Mouse (Mus musculus) ES-E14 (cell line): ENCODE results near the gene Cldn15. TPM values are rescaled to one million over a fixed set of nuclear protein-coding genes. Genes with fewer than 3 reads are reported as not detected.

Experiments
- DNase-seq: peaks from one replicate; pipeline ENCODE4 v3.0.0-alpha.2; 2013; ENCODE audit warnings: low read depth, low spot score
- H3K27ac ChIP-seq: 2 replicates; pipeline ENCODE4 v1.5.1; 2012; ENCODE audit warnings: low read depth, mild to moderate bottlenecking, low read length, moderate library complexity, mixed read lengths; ENCODE audit not compliant: poor library complexity, insufficient read depth, severe bottlenecking
- H3K36me3 ChIP-seq: 2 replicates; pipeline ENCODE4 v1.6.1; 2012; ENCODE audit warnings: mild to moderate bottlenecking, low read length, moderate library complexity, mixed read lengths; ENCODE audit not compliant: control insufficient read depth, poor library complexity, insufficient read depth, severe bottlenecking
- H3K4me1 ChIP-seq, 2 experiments: fragments of 150-350 bp in 1 of 2; sonication (generic) in 1 of 2; 2 replicates each; pipeline ENCODE4 v1.6.1; 2012; ENCODE audit warnings: low read length in 2 of 2, mild to moderate bottlenecking in 1 of 2, mixed read lengths in 1 of 2; ENCODE audit not compliant: control insufficient read depth in 2 of 2, insufficient read depth in 2 of 2, poor library complexity in 1 of 2
- H3K4me3 ChIP-seq, 2 experiments: fragments of 150-350 bp in 1 of 2; sonication (generic) in 1 of 2; 2 replicates each; pipeline ENCODE4 v1.5.1; 2012; ENCODE audit warnings: low read length in 2 of 2, low read depth in 1 of 2, mild to moderate bottlenecking in 1 of 2, mixed read lengths in 1 of 2; ENCODE audit not compliant: insufficient read depth in 1 of 2, poor library complexity in 1 of 2, severe bottlenecking in 1 of 2
- H3K9ac ChIP-seq: 2 replicates; pipeline ENCODE4 v1.6.1; 2012; ENCODE audit warnings: low read depth, mild to moderate bottlenecking, low read length, mixed read lengths; ENCODE audit not compliant: poor library complexity, insufficient read depth, severe bottlenecking
- H3K9me3 ChIP-seq: fragments of 150-350 bp; sonication (generic); 2 replicates; pipeline ENCODE4 v1.6.1; 2012; ENCODE audit warnings: low read depth, mild to moderate bottlenecking, low read length; ENCODE audit not compliant: control insufficient read depth, insufficient read depth
- CHD2 ChIP-seq: IDR thresholded peaks from 2 replicates; pipeline ENCODE4 v1.6.1; 2014; ENCODE audit warnings: mild to moderate bottlenecking, low read depth, low read length, inconsistent platforms
- HCFC1 ChIP-seq: IDR thresholded peaks from 2 replicates; pipeline ENCODE4 v1.6.1; 2012; ENCODE audit warnings: low read length, inconsistent platforms, borderline replicate concordance; ENCODE audit not compliant: insufficient read depth
- MAFK ChIP-seq: IDR thresholded peaks from 2 replicates; pipeline ENCODE4 v1.6.1; 2014; ENCODE audit warnings: mild to moderate bottlenecking, low read depth, low read length, inconsistent platforms; ENCODE audit not compliant: insufficient read depth
- ZC3H11A ChIP-seq: IDR thresholded peaks from 2 replicates; pipeline ENCODE4 v1.6.1; 2012; ENCODE audit warnings: low read depth, mild to moderate bottlenecking, inconsistent platforms, low read length, borderline replicate concordance
- ZNF384 ChIP-seq: IDR thresholded peaks from 2 replicates; pipeline ENCODE4 v1.6.1; 2012; ENCODE audit warnings: low read depth, low read length, inconsistent platforms
- in situ Hi-C, 2 experiments: fragments of 600-800 bp; cut with MboI; formaldehyde crosslinking; loops; one replicate each; pipeline ENCODE4 v1.15.1; 2025; ENCODE audit warnings: low sequenced_read_pairs in 2 of 2, inconsistent platforms in 1 of 2; ENCODE audit not compliant: unreplicated experiment in 2 of 2
- total RNA-seq: library from RNA; depleted of rRNA; stranded (reverse); fragments of 300-350 nt; gene quantifications from 2 replicates; pipeline ENCODE4 v1.2.3, GENCODE M21; 2012

Cldn15 gene
- total RNA-seq, 1 experiment: 0.94 TPM

DNA sequence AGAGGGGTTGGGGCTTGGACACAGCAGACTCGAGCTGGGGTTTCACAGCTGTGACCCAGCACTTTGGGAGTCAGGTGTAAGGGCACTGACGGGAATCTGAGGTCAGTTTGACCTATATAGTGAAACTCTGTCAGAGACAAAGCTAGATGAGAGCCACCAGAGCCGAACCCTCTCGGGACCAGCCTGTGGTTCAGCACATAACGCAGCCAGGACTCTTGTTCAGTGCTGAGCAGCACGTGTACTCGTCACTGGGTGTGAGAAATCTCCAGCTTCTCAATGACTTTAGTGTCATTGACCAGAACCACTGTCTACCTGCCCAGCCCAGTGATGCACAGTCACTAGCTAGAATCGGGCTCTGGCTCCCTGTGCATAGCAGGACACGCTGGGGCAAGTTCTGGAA, 43.6 kb upstream of the Cldn15 start:
- Histone ChIP-seq H3K36me3 (peaks cover 31% of the 10 kb centered on the region), H3K27ac (no peak overlapping the region), H3K9me3 (no peaks in the 10 kb centered on the region), H3K4me3 (no peak overlapping the region), H3K4me1 (peaks cover 1 to 16% of the 10 kb centered on the region in 2 experiments; a peak in 2 of 4 replicates), H3K9ac (peak overlapping the region; percentile 39; the same call in 1 of the 2 replicates)
- TF ChIP-seq HCFC1: no peak
- no peak for TF ChIP-seq ZC3H11A
- DNase-seq: no peak
- in situ Hi-C loops: loop anchor here in 1 of 2 experiments (10.0 kb wide), 1 partner anchor 192 kb away; the partner anchor contains the start of gene Trim56

DNA sequence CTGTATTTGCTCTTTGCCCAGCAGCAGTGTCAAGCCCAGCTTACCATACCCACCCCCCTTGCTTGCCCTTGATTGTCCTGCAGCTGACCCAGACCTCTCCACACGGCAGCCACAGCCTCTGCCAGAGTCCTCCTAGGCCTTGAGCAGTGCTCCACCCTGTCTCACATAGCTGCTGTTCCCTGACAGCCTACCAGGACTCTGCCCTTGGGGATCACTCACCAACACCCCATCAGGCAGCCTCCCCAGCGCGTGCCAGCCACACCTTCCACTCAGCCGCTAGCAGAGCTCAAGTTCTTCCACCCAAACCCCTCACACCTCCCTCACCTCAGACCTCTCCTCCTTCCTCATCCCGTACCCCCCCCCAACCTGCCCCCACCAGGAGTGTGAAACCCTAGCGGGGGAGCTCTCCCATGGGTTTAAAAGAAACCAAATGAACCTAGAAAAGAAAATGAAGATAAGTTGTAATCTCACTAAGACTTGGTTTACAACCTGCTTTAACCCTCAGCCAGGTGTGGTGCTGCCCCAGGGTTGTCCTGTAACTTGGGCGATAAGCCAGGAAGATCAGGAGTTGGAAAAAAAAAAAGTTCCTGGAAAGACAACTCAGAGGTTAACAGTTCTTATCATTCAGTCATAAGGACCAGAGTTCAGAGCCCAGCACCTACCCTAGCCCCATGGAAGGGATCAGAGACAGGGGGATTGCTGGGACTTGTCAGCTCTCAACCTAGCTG, 42.5 kb upstream of the Cldn15 start:
- no peak for TF ChIP-seq HCFC1
- no peaks in the 10 kb centered on the region for H3K9me3 ChIP-seq
- in situ Hi-C loops: loop anchor here in 1 of 2 experiments (10.0 kb wide), 1 partner anchor 191 kb away; the partner anchor contains the start of gene Trim56
- DNase-seq: no peak
- H3K4me3 ChIP-seq: no peak overlapping the region
- no peak overlapping the region for H3K9ac ChIP-seq
- H3K4me1 ChIP-seq: peaks cover 1 to 16% of the 10 kb centered on the region in 2 experiments; a peak in 2 of 4 replicates
- H3K27ac ChIP-seq: no peak overlapping the region
- H3K36me3 ChIP-seq: peaks cover 34% of the 10 kb centered on the region

DNA sequence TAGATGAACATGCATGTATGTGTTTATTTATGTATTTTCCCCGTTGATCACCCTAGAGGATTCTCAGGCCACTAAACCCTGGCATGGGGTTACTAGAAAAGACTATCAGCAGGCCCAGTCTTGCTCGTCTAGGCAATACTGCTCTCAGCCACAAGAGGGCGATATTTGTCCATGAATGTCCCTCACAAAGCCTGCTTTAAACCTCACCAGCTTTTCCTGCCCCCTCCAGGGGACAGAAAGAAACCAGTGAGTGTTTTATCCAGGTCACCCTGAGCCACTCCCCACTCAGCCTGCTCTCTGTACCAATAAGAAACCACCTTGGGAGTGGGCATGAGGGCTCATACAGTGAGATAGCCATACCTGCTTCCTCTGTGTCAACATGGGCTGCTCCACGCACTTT, 37.3 kb upstream of the Cldn15 start:
- no peaks in the 10 kb centered on the region for H3K9me3 ChIP-seq
- no peak overlapping the region for H3K27ac ChIP-seq
- in situ Hi-C loops: loop anchor here in 1 of 2 experiments (10.0 kb wide), 1 partner anchor 186 kb away; the partner anchor contains the start of gene Trim56
- TF ChIP-seq MAFK: no peak
- TF ChIP-seq ZC3H11A: peak; percentile 52; the same call in 1 of the 2 replicates
- no peak overlapping the region for H3K4me3 ChIP-seq
- peaks cover 7 to 15% of the 10 kb centered on the region in 2 experiments; a peak in 3 of 4 replicates for H3K4me1 ChIP-seq
- peak; percentile 80 for DNase-seq
- H3K9ac ChIP-seq: no peak overlapping the region
- peaks cover 31% of the 10 kb centered on the region for H3K36me3 ChIP-seq

DNA sequence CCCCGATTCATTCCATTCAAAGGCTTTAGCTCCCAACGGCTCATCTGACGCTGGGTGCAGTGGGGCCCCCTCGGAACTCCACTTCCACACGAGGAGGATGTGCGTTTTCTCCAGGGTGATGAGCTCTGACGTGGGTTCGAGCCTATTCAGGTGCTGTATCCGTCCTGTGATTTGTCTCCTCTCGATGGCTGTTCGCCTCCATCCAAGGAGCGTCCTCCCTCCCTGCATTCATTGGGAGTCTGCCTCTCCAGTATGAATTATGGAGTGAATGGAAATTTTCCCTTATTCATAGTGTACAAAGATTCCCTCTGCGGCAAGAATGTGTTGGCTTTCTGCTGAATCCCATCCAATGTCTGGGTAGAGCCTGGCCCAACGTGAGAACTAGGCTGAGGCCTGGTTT, 34.5 kb upstream of the Cldn15 start:
- TF ChIP-seq CHD2: no peak
- no peak for TF ChIP-seq HCFC1
- no peak for TF ChIP-seq MAFK
- TF ChIP-seq ZNF384: no peak
- no peak for TF ChIP-seq ZC3H11A
- no peak for DNase-seq
- H3K4me1 ChIP-seq: peaks cover 10 to 26% of the 10 kb centered on the region in 2 experiments
- no peak overlapping the region for H3K9ac ChIP-seq
- H3K27ac ChIP-seq: no peak overlapping the region
- no peaks in the 10 kb centered on the region for H3K9me3 ChIP-seq
- H3K4me3 ChIP-seq: no peak overlapping the region
- peaks cover 20% of the 10 kb centered on the region; the same call in 1 of the 2 replicates for H3K36me3 ChIP-seq
- in situ Hi-C loops: no loop called here

DNA sequence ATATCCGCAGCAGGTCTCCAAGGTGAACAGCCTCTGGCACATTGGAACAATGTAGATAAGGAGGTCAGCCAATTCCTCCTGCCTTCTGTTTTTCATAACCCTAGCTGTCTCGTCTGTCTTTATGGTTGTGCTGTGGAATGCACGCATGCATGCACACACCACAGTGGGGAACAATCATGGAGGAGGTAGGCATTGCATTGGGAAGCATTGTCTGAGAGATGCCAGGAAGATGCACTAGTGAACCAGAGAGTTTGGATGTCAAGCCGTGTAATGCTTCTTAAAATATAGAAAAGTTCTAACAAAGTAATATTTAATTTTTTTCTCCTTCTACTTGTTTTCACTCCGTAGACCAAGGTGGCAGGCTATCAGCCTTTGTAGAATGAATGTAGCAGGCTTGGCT, 33.5 kb upstream of the Cldn15 start:
- peaks cover 10 to 30% of the 10 kb centered on the region in 2 experiments for H3K4me1 ChIP-seq
- H3K36me3 ChIP-seq: peaks cover 17% of the 10 kb centered on the region; the same call in 1 of the 2 replicates
- no peak overlapping the region for H3K4me3 ChIP-seq
- H3K27ac ChIP-seq: no peak overlapping the region
- in situ Hi-C loops: no loop called here
- H3K9ac ChIP-seq: no peak overlapping the region
- TF ChIP-seq HCFC1: no peak
- no peak for TF ChIP-seq ZNF384
- no peak for TF ChIP-seq CHD2
- no peak for TF ChIP-seq ZC3H11A
- no peak for TF ChIP-seq MAFK
- no peaks in the 10 kb centered on the region for H3K9me3 ChIP-seq
- DNase-seq: no peak
